Mouse (Mus musculus) urinary bladder, adult 18-20 months (tissue): ENCODE results near the gene Irf4.

Source experiments
- DNase-seq, 2 experiments: peaks; one replicate each; pipeline ENCODE4 v3.0.0; 2022; ENCODE audit warnings: low spot score in 2 of 2, mixed read lengths in 2 of 2

Irf4 gene

DNA sequence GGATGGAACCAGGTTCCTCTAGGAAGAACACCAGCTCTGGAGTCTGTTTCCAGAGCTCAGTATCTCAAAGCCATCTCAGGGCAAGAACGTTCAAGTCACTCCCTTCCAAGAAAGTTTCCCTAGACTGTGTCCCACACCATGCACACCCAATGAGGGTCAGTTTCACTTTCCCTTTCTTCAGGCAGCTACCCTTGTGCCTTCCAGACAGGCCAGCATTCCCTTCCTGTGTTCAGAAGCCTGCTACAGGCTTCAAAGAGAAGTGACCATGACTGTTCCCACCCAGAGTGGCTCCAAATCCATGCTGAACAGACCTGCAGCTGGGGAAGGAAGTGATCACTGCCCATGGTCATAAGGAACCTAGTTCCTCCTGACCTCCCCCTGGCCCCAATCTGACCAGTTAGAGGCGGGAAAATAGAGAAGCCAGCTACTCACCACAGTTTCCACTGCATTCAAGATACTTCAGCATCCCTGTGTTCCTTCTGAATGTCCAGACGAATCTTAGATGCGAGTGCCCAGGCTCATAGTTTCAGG lies 10.7 kb upstream of the Irf4 start:
- no peak for DNase-seq

DNA sequence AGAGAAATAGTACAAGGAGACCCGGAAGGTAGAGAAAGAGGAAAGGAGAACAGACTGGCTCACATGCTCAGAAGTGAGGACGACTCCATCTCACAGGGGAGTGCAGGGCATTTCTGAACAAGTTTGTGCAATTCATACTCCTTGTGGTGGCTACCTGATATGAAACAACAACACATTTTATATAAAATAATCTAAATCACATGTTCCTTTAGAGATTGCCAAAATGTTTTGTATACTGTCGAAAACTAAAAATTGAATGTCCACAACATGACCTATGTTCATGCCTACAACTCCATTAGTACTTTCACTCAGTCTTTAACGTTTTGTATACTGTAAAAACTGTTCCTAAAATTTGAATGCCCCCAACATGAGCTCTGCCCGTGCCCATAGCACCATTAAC lies 7.9 kb upstream of the Irf4 start:
- DNase-seq = no peak

DNA sequence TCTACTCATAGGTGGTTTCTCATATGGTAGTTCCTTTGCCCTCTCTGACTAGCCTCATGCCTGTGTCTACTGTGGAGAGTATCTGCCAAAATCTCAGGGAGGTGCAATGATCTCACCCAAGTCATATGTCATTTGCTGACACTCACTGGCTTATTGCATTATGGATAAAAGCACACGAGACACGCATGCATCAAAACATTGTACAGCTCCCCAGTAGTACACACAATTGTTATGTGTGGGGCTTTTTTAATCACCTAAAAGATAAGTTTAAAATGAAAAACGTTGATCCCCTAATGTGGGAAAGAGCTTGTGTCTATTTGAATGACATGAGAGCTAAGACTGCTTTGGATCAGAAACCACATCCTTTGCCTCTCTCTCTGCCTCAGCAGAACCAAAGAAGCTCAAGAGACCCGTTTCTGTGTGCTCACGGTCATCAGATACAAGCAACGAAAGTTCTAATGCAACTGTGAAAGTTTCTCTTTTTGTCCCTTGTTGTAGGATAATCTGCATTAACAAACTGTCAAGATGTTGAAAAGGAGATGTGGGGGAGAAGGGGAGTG lies 6.5 kb upstream of the Irf4 start:
- DNase-seq = no peak

DNA sequence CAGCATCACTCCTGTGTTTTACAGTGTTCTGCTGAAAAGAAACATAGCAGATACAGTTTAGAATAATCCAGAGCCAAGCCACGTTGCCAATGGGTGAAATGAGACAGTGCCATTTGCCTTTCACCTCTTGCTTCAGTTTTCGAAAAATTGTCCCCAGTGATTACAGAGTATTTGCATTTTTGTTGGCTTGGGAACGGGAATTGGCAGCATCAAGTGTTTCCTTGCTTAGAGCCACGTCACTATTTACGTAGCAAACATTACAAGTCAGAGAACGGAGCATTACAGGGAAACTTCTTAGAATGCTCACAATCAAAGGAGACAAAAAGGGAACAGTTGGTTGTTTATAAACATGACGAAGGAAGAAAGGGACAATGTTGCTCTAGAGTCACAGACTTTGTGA lies 3.9 kb upstream of the Irf4 start:
- DNase-seq = no peak

DNA sequence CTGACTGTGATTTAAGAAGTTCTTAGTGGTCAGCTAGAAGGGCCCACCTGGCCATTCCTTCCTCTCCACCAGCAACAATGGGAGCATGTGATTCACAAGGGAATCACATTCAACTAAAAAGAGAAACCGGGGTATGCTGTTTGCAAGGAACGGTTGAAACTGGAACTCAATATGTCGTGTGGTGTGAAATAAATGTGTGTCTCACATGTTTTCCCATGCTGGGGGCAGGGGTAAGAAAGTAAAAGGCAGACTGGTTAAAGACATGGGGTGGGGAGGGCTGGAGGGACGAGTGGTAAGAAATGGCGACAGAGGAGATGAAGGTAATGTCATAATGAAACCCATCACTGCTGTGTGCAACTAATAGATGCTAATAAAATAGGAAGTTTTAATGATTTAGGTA lies 2.0 kb upstream of the Irf4 start:
- DNase-seq = no peak

DNA sequence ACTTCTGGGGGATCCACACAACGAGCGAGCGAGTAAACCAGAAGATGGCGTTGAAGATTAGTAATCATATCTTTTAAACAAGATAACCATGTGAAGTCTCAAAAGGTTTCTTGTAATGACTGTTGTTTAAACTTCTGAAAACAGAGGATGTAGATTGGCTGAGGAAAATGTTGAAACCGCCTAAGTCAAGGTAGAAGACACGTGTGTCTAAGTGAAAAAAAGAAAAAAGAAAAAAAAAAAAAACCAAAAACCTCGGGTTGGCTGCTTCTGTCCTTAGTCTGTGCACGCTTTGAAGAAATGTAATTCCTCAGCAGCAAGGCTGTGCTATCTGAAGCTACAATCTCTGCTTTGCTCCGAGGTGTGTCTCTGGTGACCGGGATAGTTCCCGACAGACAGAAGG lies 1.5 kb upstream of the Irf4 start:
- DNase-seq = no peak

DNA sequence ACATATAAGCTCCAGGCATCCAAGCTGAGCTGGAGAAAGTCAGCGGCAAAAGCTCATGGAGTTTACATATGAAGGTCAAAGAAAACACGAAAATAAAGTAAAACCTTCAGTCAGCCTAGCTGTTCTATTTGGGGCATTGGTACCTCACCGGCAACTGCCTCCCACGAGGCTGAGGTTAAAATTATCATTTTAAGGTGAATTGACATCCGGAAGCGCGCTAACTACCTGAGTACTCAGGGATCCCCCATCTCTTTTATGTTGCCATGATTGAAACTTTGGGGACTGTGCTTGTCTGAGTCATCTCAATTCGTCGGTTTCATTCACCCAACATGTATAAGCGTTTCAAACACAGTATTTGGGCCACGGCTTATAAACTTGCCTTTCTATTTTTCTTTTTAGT lies 705 bp upstream of the Irf4 start:
- no peak for DNase-seq

DNA sequence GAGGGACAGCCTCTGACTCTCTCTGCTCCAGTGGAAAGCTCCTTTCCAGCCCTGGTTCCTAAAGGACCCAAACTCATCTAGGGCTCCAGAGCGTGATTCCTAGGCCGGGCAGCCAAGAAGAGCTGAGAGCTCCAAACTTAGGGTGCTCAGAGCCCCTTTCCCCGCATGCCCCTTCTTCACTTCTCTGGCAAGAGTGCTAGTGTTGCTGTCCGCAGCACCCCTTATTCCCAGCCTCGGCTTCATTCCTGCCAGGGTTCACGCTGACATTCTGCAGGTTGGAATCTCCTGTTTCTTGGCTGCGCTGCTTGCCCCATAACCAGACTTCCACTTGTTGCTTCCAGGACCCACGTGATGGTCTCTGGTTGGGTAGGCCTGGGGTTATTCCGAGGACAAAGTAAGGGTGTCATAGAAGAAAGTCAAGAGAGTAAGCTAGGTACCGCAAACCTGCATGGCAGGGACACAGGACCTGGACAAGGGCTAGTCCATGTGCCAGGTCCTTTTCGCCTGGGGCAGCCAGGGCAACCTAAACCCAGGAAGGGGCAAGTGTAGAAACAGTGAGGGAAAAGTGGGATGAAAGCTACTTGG lies 623 bp downstream of the Irf4 start:
- no peak for DNase-seq

DNA sequence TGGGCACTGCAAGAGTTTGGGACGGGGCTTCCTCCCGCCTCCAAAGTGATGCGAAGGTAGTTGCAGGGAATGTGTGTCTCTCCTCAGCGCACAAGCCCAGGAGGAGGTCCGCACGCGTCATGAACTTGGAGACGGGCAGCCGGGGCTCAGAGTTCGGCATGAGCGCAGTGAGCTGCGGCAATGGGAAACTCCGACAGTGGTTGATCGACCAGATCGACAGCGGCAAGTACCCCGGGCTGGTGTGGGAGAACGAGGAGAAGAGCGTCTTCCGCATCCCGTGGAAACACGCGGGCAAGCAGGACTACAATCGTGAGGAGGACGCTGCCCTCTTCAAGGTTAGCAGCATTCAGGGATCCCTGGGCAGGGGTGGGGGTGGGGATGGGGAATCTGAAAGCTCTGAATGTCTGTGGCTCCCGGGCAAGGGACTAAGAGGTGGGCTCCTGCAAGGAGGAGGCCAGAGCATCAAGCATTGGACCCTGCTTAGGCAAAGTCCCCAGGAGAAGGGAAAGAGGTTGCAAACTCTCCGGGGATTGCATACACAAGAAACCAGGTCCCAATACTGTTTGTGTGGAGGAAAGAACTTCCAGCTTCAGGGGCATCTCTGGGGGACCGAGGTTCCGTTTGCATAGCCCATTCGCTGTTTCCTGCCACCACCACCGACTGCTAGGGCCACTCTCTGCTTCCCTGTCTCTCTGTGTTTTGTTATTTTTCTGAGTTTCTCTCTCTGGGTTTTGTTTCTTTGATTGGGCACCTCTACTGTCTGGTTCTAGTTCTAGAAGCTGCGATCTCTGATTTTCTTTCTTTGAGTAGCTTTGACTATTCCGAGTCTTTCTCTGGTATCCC lies 1.7 kb downstream of the Irf4 start:
- no peak for DNase-seq

DNA sequence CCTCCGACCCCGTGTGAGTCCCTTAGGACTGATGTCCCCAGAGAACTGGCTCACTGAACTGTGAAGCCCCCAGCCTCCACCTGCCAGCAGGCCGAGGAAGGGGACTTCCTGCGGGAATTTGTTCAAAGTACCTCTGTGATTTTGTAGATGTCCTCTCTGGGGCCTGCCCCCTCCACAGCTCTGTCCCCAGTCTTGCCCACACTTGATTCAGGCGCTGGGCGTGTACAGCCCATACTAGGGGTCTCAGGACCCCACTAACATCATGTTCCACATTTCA lies 2.2 kb downstream of the Irf4 start:
- DNase-seq = no peak

DNA sequence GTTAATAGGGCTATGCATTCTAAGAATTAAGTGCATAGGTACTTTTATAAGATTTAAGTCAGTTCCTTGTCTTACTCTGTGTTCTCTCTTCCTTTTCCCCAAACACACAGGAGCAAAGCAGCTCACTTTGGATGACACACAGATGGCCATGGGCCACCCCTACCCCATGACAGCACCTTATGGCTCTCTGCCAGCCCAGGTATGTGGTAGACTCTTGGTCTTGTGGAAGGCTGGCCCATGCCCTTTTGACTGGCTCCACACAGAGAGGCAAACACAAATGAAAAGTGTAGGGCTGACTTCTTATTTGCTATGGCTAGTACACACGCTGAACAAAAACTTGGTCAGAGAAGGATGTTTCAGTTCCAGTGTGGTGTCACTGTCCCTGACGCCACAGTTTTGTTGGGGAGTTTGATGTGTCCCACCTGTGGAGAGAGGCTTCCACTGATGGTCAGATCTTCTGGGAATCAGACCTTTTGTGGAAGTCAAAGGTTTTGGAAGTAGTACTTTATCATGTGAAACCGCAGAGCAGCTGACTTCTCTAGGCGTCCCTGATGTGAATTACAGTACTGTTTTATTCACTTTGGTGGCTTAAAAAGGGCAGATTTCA lies 3.7 kb downstream of the Irf4 start:
- DNase-seq = no peak

DNA sequence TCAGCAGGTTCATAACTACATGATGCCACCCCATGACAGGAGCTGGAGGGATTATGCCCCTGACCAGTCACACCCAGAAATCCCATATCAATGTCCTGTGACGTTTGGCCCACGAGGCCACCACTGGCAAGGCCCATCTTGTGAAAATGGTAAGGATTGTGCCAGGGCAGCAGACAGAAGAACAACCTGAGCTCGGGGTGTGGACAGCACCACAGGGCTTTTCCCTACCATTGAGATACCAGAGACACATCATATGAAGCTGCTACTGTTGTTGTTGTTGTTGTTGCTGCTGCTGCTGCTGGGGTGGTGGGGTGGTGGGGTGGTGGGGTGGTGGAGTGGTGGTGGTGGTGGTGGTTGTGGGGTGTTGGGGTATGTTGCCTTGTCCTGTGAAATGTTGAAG lies 4.4 kb downstream of the Irf4 start:
- DNase-seq = no peak

DNA sequence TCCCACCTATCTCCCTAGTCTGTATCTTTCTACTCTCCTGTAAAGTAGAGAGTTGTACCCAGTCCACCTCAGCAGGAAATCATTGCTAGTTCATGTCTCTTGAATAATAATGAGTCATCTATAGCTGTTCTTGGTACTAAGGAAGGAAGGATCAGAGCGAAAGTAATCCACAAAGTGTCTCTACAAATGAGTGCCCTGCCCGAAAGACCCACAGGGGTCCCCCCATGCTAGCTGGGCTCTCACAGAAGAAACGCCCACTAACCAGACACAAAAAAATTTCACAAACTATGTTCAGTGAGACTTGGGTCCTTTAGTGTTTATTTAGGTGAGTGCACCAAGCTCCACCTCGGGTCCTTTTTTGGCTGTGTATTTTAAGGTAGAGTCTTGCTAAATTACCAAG lies 5.0 kb downstream of the Irf4 start:
- DNase-seq = no peak

DNA sequence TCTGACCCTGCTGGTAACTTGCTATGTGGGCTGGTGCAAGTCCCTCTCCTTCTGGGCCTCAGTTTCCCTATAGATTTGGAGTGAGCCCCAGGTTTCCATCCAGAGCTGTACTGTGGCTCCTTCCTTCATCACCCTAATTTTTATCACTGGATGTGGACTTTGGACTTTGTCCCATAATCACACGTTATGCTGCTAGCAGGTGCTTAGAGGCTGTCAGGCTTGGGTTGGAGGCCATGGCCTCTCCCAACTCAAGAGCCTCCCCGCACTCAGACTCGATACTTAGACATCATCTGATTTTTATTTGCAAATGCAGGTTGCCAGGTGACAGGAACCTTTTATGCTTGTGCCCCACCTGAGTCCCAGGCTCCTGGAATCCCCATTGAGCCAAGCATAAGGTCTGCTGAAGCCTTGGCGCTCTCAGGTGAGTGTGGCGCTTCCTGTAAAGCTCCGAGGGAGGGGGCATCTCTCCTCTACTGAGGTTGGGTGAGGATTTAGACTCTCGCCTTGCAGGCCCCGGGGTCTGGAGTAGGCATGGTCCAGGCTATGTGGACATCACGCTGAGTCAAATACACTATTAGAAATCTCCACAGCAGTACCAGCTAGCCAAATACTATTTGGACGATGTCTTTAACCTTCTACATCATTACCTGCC lies 5.9 kb downstream of the Irf4 start:
- DNase-seq = no peak

DNA sequence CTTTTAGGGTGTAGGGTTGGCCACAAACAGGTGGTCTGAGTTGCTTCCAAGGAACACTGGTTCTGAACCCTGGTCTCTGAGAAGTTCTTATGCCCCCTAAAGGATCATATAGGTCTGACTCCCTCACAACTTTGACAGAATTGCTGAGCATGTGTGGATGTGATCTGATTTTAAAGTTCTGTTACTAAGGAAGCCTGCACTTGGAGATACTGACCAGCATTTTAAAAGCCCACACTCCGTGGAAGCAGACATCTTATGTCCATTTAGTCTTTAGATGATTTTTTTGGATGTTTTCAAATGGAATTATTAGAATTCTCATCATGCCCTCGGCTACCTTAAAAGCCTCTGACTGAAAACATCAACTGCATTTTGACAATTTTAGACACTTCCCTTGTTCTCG lies 6.6 kb downstream of the Irf4 start:
- DNase-seq = no peak

DNA sequence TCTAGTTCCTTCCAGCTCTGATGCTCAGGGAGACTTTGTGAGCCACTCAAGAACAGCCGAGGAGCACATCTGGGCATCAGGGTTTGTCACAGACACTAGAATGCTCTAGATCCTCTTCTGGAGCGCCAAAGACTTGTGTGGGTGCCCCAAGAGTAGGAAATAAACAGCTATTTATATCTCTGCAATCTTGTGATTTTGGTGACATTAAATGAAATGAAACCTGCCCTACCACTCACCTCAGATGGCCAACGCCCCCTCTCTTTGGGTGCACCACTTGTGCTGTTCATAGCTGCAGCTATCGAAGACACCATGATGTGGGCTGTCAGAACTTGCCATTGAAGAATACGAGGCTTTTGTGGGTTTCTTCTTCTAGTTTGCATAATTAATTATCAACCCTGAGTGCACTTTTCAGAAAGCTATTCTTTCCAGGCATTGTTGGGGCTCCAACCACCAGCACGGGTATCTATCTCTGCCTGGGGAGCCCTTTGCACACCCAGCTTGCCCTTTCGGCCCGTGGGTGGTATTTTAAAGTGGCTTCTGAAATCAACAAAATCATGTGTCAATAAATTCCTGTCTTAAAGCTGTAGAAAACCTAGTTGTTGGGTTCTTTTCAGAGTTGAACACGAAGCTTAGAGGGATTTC lies 7.1 kb downstream of the Irf4 start:
- DNase-seq = no peak

DNA sequence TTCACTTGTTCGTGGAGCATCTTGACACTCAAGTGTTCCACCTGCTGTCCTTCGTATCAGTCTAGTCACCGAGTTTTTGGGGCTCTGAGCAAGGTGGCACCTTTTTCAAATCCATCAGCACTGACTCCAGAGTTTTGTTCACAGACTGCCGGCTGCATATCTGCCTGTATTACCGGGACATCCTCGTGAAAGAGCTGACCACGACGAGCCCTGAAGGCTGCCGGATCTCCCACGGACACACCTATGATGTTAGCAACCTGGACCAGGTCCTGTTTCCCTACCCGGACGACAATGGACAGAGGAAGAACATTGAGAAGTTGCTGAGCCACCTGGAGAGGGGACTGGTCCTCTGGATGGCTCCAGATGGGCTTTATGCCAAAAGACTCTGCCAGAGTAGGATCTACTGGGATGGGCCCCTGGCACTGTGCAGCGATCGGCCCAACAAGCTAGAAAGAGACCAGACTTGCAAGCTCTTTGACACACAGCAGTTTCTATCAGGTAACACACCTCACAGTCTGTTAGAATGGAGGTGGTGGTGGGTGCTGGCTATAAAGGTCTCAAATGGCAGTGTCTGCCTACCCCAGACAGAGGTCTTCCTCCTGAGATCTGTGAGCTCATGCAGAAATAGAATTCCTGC lies 8.4 kb downstream of the Irf4 start:
- no peak for DNase-seq

DNA sequence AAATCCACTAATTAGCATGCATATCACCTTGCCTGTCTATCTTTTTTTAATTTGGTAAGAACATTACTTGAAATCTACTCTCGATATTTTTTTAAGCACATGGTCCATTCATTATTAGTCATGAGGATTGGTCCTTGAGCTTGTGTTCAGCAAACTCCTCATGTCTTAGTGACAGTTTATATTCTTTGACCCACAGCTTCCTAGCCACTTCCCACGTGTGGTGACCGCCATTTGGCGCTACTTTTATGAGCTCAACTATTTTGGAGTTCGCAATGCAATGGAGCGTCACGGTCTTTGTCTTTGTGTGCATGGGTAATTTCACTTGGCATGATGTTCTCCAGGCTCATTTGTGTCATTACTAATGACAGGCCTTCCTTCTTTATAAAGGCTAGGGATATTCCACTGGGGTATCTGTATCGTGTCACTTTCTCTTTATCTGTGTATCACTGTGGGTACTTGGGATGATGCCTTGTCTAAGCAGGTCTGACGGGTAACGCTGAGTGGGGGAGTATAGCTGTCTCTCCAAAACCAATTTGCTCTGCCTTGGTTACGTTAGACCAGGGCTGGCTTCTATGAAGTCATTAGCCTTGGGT lies 9.9 kb downstream of the Irf4 start:
- no peak for DNase-seq

DNA sequence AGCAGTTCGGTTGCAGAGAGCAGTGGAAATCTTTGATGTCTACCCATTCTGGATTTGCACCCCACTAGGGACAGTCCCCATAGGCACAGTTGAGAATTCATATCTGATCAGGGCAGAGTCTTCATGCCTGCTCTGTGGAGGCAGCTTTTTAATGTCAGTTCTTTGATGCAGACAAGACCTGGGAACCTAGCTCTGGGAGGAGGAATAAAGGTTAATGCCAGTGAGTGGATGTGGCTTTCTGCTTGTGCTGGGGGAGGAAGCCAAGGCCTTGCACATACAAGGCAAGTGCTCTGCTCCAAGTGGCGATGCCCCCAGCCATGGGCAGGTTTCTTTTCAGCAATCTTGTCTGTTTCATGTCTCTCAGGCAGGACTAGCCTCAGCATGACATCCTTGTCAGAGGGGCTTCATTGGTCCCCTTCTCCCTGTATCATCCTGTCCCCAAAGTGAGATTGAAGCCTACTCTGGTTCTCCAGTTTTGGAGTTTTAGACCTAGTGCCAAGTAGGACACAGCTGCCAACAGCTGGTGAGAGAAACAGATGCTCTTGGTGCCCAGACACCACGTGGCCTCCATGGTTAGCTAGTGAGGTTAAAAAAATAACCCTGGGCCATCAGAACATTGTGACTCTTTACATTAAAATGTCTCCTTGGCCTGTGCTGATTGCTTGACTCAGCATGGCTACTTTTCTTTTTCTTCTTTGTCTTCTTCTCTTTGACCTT lies 11.5 kb downstream of the Irf4 start:
- DNase-seq = no peak

DNA sequence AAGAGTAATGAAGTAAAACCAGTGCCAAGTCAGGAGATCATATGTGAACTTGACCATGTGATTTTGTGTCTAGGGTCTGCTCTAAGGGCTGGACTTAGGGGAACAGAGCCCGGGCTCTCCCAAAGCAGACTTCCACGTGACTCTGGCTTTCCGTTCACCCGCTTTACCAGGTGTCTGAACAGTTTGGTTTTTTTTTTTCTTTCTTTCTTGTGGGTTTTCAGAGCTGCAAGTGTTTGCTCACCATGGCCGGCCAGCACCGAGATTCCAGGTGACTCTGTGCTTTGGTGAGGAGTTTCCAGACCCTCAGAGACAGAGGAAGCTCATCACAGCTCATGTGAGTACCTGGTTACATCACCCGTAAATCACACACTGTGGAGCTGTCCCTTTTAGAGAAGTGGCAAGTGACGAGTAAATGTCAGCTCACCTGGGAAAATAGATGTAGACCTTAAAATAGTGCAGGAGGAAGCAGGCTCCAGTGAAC lies 12.2 kb downstream of the Irf4 start:
- DNase-seq = no peak
